Mouse (Mus musculus): ENCODE data around the gene Rusc2. TPM values are rescaled to one million over a fixed set of nuclear protein-coding genes. Genes with fewer than 3 reads are reported as not detected.
A peak's percentile ranks its signal among the peaks of the same experiment; 100 is the strongest.

Gene Rusc2
- polyA plus RNA-seq, 1 experiment from 2014 or later, result 14.0 TPM

- Histone ChIP-seq H3K9ac (no peak within 1 kb of the TSS), H3K4me3 (no peak within 1 kb of the TSS), H3K27me3 (peaks cover 25% of the 10 kb centered on the region), H3K27ac (no peak within 1 kb of the TSS), H3K36me3 (peaks cover 18% of the 10 kb centered on the region), H3K9me3 (no peaks in the 10 kb centered on the region), H3K4me1 (peaks cover 28% of the 10 kb centered on the region), H3K4me2 (peak within 1 kb of the TSS; percentile 41; the same call in 1 of the 2 replicates)
- peak; percentile 19; the same call in 1 of the 2 replicates for ATAC-seq (ENCODE audit: borderline replicate concordance, extremely low read depth, low FRiP score, low TSS enrichment)
- WGBS, result 9% methylated on average over 10 of the region's 10 CpGs
These were observed 47.2 kb downstream of the Rusc2 start, which contains the start of gene Fam166b for GRCm38 (mm10) chr4:43428946-43429345. Gene Fam166b, minus strand, starts transcription at chr4:43429134.

- H3K4me1 ChIP-seq, result peaks cover 18% of the 10 kb centered on the region
- ATAC-seq (ENCODE audit: borderline replicate concordance, extremely low read depth, low FRiP score, low TSS enrichment), result no peak
- no peak overlapping the region for H3K4me2 ChIP-seq
- no peaks in the 10 kb centered on the region for H3K9me3 ChIP-seq
- H3K9ac ChIP-seq, result no peak overlapping the region
- no peak overlapping the region for H3K4me3 ChIP-seq
- 5% methylated on average over 4 of the region's 4 CpGs for WGBS
- H3K27ac ChIP-seq, result peak overlapping the region; percentile 56; the same call in 1 of the 2 replicates
- peaks cover 1% of the 10 kb centered on the region; the same call in 1 of the 2 replicates for H3K36me3 ChIP-seq
- peaks cover 19% of the 10 kb centered on the region for H3K27me3 ChIP-seq
These were observed 49.9 kb downstream of the Rusc2 start for GRCm38 (mm10) chr4:43431690-43432089.

- H3K27ac ChIP-seq, result no peak overlapping the region
- no peak for ATAC-seq (ENCODE audit: borderline replicate concordance, extremely low read depth, low FRiP score, low TSS enrichment)
- H3K4me1 ChIP-seq, result peaks cover 13% of the 10 kb centered on the region
- no peak overlapping the region for H3K9ac ChIP-seq
- WGBS, result 75% methylated on average over 1 of the region's 1 CpGs
- no peak overlapping the region for H3K4me3 ChIP-seq
- 0 out of 2 replicates have a peak, but pooled peaks cover 7% of the 10 kb centered on the region for H3K27me3 ChIP-seq
- H3K36me3 ChIP-seq, result no peaks in the 10 kb centered on the region
- no peak overlapping the region for H3K4me2 ChIP-seq
- no peaks in the 10 kb centered on the region for H3K9me3 ChIP-seq
These were observed 51.1 kb downstream of the Rusc2 start for GRCm38 (mm10) chr4:43432832-43433231.

- Histone ChIP-seq H3K27ac (peak within 1 kb of the TSS; percentile 96), H3K27me3 (no peaks in the 10 kb centered on the region), H3K9ac (peak within 1 kb of the TSS; percentile 91), H3K4me3 (peak within 1 kb of the TSS; percentile 94), H3K36me3 (peaks cover 17% of the 10 kb centered on the region), H3K4me1 (peaks cover 13% of the 10 kb centered on the region), H3K9me3 (no peaks in the 10 kb centered on the region), H3K4me2 (peak within 1 kb of the TSS; percentile 98)
- WGBS, result 22% methylated on average over 4 of the region's 4 CpGs
- ATAC-seq (ENCODE audit: borderline replicate concordance, extremely low read depth, low FRiP score, low TSS enrichment), result no peak
These were observed 59.9 kb downstream of the Rusc2 start, which contains the start of gene Tesk1 for GRCm38 (mm10) chr4:43441639-43442038. Gene Tesk1, plus strand, starts transcription at chr4:43441939.

GRCm38 (mm10) chr4:43442044-43442443, 60.3 kb downstream of the Rusc2 start:
- WGBS, result under 1% methylated on average over 33 of the region's 33 CpGs
- no peaks in the 10 kb centered on the region for H3K27me3 ChIP-seq
- ATAC-seq (ENCODE audit: borderline replicate concordance, extremely low read depth, low FRiP score, low TSS enrichment), result peak; percentile 94

GRCm38 (mm10) chr4:43442456-43443361, 60.9 kb downstream of the Rusc2 start:
- H3K9me3 ChIP-seq, result no peaks in the 10 kb centered on the region
- ATAC-seq (ENCODE audit: borderline replicate concordance, extremely low read depth, low FRiP score, low TSS enrichment), result peak; percentile 72
- no peaks in the 10 kb centered on the region for H3K27me3 ChIP-seq
- H3K4me1 ChIP-seq, result peaks cover 13% of the 10 kb centered on the region
- WGBS, result under 1% methylated on average over 85 of the region's 88 CpGs
- peak overlapping the region; percentile 98 for H3K4me2 ChIP-seq
- peak overlapping the region; percentile 91 for H3K9ac ChIP-seq
- peak overlapping the region; percentile 96 for H3K27ac ChIP-seq
- H3K36me3 ChIP-seq, result peaks cover 27% of the 10 kb centered on the region
- peak overlapping the region; percentile 94 for H3K4me3 ChIP-seq

More at GRCm38 (mm10) chr4:43442044-43442443, 60.3 kb downstream of the Rusc2 start:
- H3K9ac ChIP-seq, result peak overlapping the region; percentile 91
- H3K27ac ChIP-seq, result peak overlapping the region; percentile 96
- no peaks in the 10 kb centered on the region for H3K9me3 ChIP-seq
- H3K36me3 ChIP-seq, result peaks cover 21% of the 10 kb centered on the region
- H3K4me1 ChIP-seq, result peaks cover 13% of the 10 kb centered on the region
- H3K4me2 ChIP-seq, result peak overlapping the region; percentile 98
- H3K4me3 ChIP-seq, result peak overlapping the region; percentile 94

- peak overlapping the region; percentile 96 for H3K27ac ChIP-seq
- no peaks in the 10 kb centered on the region for H3K27me3 ChIP-seq
- ATAC-seq (ENCODE audit: borderline replicate concordance, extremely low read depth, low FRiP score, low TSS enrichment), result no peak
- 2% methylated on average over 28 of the region's 28 CpGs for WGBS
- no peaks in the 10 kb centered on the region for H3K9me3 ChIP-seq
- H3K4me2 ChIP-seq, result peak overlapping the region; percentile 98
- H3K36me3 ChIP-seq, result peaks cover 34% of the 10 kb centered on the region
- H3K4me1 ChIP-seq, result peaks cover 13% of the 10 kb centered on the region
- peak overlapping the region; percentile 91 for H3K9ac ChIP-seq
- H3K4me3 ChIP-seq, result peak overlapping the region; percentile 94
These were observed 61.7 kb downstream of the Rusc2 start for GRCm38 (mm10) chr4:43443511-43443910.

GRCm38 (mm10) chr4:43447251-43447650, 65.5 kb downstream of the Rusc2 start:
- no peak overlapping the region for H3K4me2 ChIP-seq
- no peak overlapping the region for H3K4me3 ChIP-seq
- H3K4me1 ChIP-seq, result peaks cover 13% of the 10 kb centered on the region
- 90% methylated on average over 13 of the region's 13 CpGs for WGBS
- ATAC-seq (ENCODE audit: borderline replicate concordance, extremely low read depth, low FRiP score, low TSS enrichment), result no peak
- peaks cover 35% of the 10 kb centered on the region for H3K36me3 ChIP-seq
- H3K27ac ChIP-seq, result no peak overlapping the region
- no peak overlapping the region for H3K9ac ChIP-seq
- no peaks in the 10 kb centered on the region for H3K9me3 ChIP-seq
- 0 out of 2 replicates have a peak, but pooled peaks cover 7% of the 10 kb centered on the region for H3K27me3 ChIP-seq

GRCm38 (mm10) chr4:43448554-43448953, 66.8 kb downstream of the Rusc2 start:
- H3K4me2 ChIP-seq, result no peak overlapping the region
- peaks cover 18% of the 10 kb centered on the region for H3K27me3 ChIP-seq
- no peak overlapping the region for H3K27ac ChIP-seq
- peaks cover 16% of the 10 kb centered on the region for H3K4me1 ChIP-seq
- ATAC-seq (ENCODE audit: borderline replicate concordance, extremely low read depth, low FRiP score, low TSS enrichment), result no peak
- H3K36me3 ChIP-seq, result peaks cover 35% of the 10 kb centered on the region
- 79% methylated on average over 3 of the region's 3 CpGs for WGBS
- H3K9ac ChIP-seq, result no peak overlapping the region
- H3K4me3 ChIP-seq, result no peak overlapping the region
- H3K9me3 ChIP-seq, result no peaks in the 10 kb centered on the region

GRCm38 (mm10) chr4:43452315-43452714, 70.5 kb downstream of the Rusc2 start:
- Histone ChIP-seq H3K4me3 (no peak overlapping the region), H3K9ac (no peak overlapping the region), H3K27ac (no peak overlapping the region), H3K4me1 (peaks cover 17% of the 10 kb centered on the region), H3K36me3 (peaks cover 11% of the 10 kb centered on the region), H3K4me2 (no peak overlapping the region), H3K9me3 (no peaks in the 10 kb centered on the region), H3K27me3 (peaks cover 37% of the 10 kb centered on the region)
- WGBS, result 41% methylated on average over 11 of the region's 11 CpGs
- ATAC-seq (ENCODE audit: borderline replicate concordance, extremely low read depth, low FRiP score, low TSS enrichment), result no peak

- Histone ChIP-seq H3K9ac (no peak overlapping the region; the same call in 1 of the 2 replicates), H3K4me1 (peaks cover 19% of the 10 kb centered on the region), H3K4me2 (peak overlapping the region; percentile 48), H3K4me3 (peak overlapping the region; percentile 10; the same call in 1 of the 2 replicates), H3K27me3 (peaks cover 37% of the 10 kb centered on the region), H3K9me3 (no peaks in the 10 kb centered on the region), H3K27ac (no peak overlapping the region), H3K36me3 (peaks cover 2% of the 10 kb centered on the region; the same call in 1 of the 2 replicates)
- ATAC-seq (ENCODE audit: borderline replicate concordance, extremely low read depth, low FRiP score, low TSS enrichment), result no peak
- whole genome bisulfite sequencing, result under 1% methylated on average over 18 of the region's 18 CpGs
These were observed 71.6 kb downstream of the Rusc2 start for GRCm38 (mm10) chr4:43453413-43453812.
